Mouse (Mus musculus): Measurements from ENCODE around the gene Xpot. TPM values are rescaled to one million over a fixed set of nuclear protein-coding genes. Genes with fewer than 3 reads are reported as not detected.

Xpot gene
- polyA plus RNA-seq (2012; rRNA removed) = 78.0 and 108 TPM in 2 replicates

GRCm38 (mm10) chr10:121626186-121626882, at the start of gene Xpot:
Gene Xpot, minus strand, starts transcription at chr10:121626332.
- Histone ChIP-seq H3K27ac (ENCODE audit: insufficient read depth, low read depth, low read length) (peak within 1 kb of the TSS; percentile 87), H3K4me1 (ENCODE audit: control insufficient read depth, insufficient read depth, low read length) (peaks cover 6% of the 10 kb centered on the region; the same call in 1 of the 2 replicates), H3K27me3 (replicated peaks; ENCODE audit: control insufficient read depth, insufficient read depth, low read length) (no peaks in the 10 kb centered on the region), H3K4me3 (ENCODE audit: insufficient read depth, low read depth, low read length) (peak within 1 kb of the TSS; percentile 98), H3K36me3 (ENCODE audit: control insufficient read depth, insufficient read depth, low read length) (no peaks in the 10 kb centered on the region)
- TF ChIP-seq POLR2A (IDR thresholded peaks at IDR 0.05; ENCODE audit: low read depth, low read length) (no peak), CTCF (conservative IDR thresholded peaks at IDR 0.05; ENCODE audit: insufficient read depth, insufficient read length, low read depth, low read length) (no peak)
- WGBS = under 1% methylated on average over 69 of the region's 70 CpGs
- peak; percentile 99 for DNase-seq

- no peak for DNase-seq
- no peak overlapping the region for H3K27ac ChIP-seq (ENCODE audit: insufficient read depth, low read depth, low read length)
- no peak overlapping the region for H3K4me3 ChIP-seq (ENCODE audit: insufficient read depth, low read depth, low read length)
- H3K4me1 ChIP-seq (ENCODE audit: control insufficient read depth, insufficient read depth, low read length) = no peaks in the 10 kb centered on the region
- H3K27me3 ChIP-seq (replicated peaks; ENCODE audit: control insufficient read depth, insufficient read depth, low read length) = no peaks in the 10 kb centered on the region
- H3K36me3 ChIP-seq (ENCODE audit: control insufficient read depth, insufficient read depth, low read length) = no peaks in the 10 kb centered on the region
- no peak for TF ChIP-seq CTCF (conservative IDR thresholded peaks at IDR 0.05; ENCODE audit: insufficient read depth, insufficient read length, low read depth, low read length)
- TF ChIP-seq POLR2A (IDR thresholded peaks at IDR 0.05; ENCODE audit: low read depth, low read length) = no peak
- 80% methylated on average over 10 of the region's 10 CpGs for WGBS
These were observed 43.0 kb upstream of the Xpot start for GRCm38 (mm10) chr10:121669103-121669502.

- H3K36me3 ChIP-seq (ENCODE audit: control insufficient read depth, insufficient read depth, low read length) = no peaks in the 10 kb centered on the region
- H3K4me3 ChIP-seq (ENCODE audit: insufficient read depth, low read depth, low read length) = no peak overlapping the region
- TF ChIP-seq CTCF (conservative IDR thresholded peaks at IDR 0.05; ENCODE audit: insufficient read depth, insufficient read length, low read depth, low read length) (no peak), POLR2A (IDR thresholded peaks at IDR 0.05; ENCODE audit: low read depth, low read length) (no peak)
- H3K27me3 ChIP-seq (replicated peaks; ENCODE audit: control insufficient read depth, insufficient read depth, low read length) = no peaks in the 10 kb centered on the region
- H3K4me1 ChIP-seq (ENCODE audit: control insufficient read depth, insufficient read depth, low read length) = no peaks in the 10 kb centered on the region
- 68% methylated on average over 8 of the region's 8 CpGs for WGBS
- DNase-seq = no peak
- H3K27ac ChIP-seq (ENCODE audit: insufficient read depth, low read depth, low read length) = no peak overlapping the region
These were observed 39.6 kb upstream of the Xpot start for GRCm38 (mm10) chr10:121665631-121666145.

GRCm38 (mm10) chr10:121663599-121663998, 37.5 kb upstream of the Xpot start:
- DNase-seq = no peak
- no peak overlapping the region for H3K4me3 ChIP-seq (ENCODE audit: insufficient read depth, low read depth, low read length)
- 47% methylated on average over 13 of the region's 13 CpGs for WGBS

GRCm38 (mm10) chr10:121662711-121663110, 36.6 kb upstream of the Xpot start:
- DNase-seq = no peak
- 88% methylated on average over 2 of the region's 2 CpGs for WGBS
- TF ChIP-seq POLR2A (IDR thresholded peaks at IDR 0.05; ENCODE audit: low read depth, low read length) = no peak
- TF ChIP-seq CTCF (conservative IDR thresholded peaks at IDR 0.05; ENCODE audit: insufficient read depth, insufficient read length, low read depth, low read length) = no peak

More at GRCm38 (mm10) chr10:121663599-121663998, 37.5 kb upstream of the Xpot start:
- no peaks in the 10 kb centered on the region for H3K4me1 ChIP-seq (ENCODE audit: control insufficient read depth, insufficient read depth, low read length)
- no peak overlapping the region for H3K27ac ChIP-seq (ENCODE audit: insufficient read depth, low read depth, low read length)
- H3K36me3 ChIP-seq (ENCODE audit: control insufficient read depth, insufficient read depth, low read length) = no peaks in the 10 kb centered on the region
- no peaks in the 10 kb centered on the region for H3K27me3 ChIP-seq (replicated peaks; ENCODE audit: control insufficient read depth, insufficient read depth, low read length)
- TF ChIP-seq POLR2A (IDR thresholded peaks at IDR 0.05; ENCODE audit: low read depth, low read length) = no peak
- TF ChIP-seq CTCF (conservative IDR thresholded peaks at IDR 0.05; ENCODE audit: insufficient read depth, insufficient read length, low read depth, low read length) = no peak

GRCm38 (mm10) chr10:121655907-121656306, 29.8 kb upstream of the Xpot start:
- 83% methylated on average over 4 of the region's 4 CpGs for WGBS
- TF ChIP-seq CTCF (conservative IDR thresholded peaks at IDR 0.05; ENCODE audit: insufficient read depth, insufficient read length, low read depth, low read length) (no peak), POLR2A (IDR thresholded peaks at IDR 0.05; ENCODE audit: low read depth, low read length) (no peak)
- Histone ChIP-seq H3K27ac (ENCODE audit: insufficient read depth, low read depth, low read length) (no peak overlapping the region), H3K27me3 (replicated peaks; ENCODE audit: control insufficient read depth, insufficient read depth, low read length) (no peaks in the 10 kb centered on the region), H3K4me1 (ENCODE audit: control insufficient read depth, insufficient read depth, low read length) (no peaks in the 10 kb centered on the region), H3K36me3 (ENCODE audit: control insufficient read depth, insufficient read depth, low read length) (no peaks in the 10 kb centered on the region), H3K4me3 (ENCODE audit: insufficient read depth, low read depth, low read length) (no peak overlapping the region)
- no peak for DNase-seq

More at GRCm38 (mm10) chr10:121662711-121663110, 36.6 kb upstream of the Xpot start:
- Histone ChIP-seq H3K36me3 (ENCODE audit: control insufficient read depth, insufficient read depth, low read length) (no peaks in the 10 kb centered on the region), H3K27ac (ENCODE audit: insufficient read depth, low read depth, low read length) (no peak overlapping the region), H3K27me3 (replicated peaks; ENCODE audit: control insufficient read depth, insufficient read depth, low read length) (no peaks in the 10 kb centered on the region), H3K4me1 (ENCODE audit: control insufficient read depth, insufficient read depth, low read length) (no peaks in the 10 kb centered on the region), H3K4me3 (ENCODE audit: insufficient read depth, low read depth, low read length) (no peak overlapping the region)

GRCm38 (mm10) chr10:121653079-121653478, 26.9 kb upstream of the Xpot start:
- no peaks in the 10 kb centered on the region for H3K36me3 ChIP-seq (ENCODE audit: control insufficient read depth, insufficient read depth, low read length)
- no peak for DNase-seq
- TF ChIP-seq CTCF (conservative IDR thresholded peaks at IDR 0.05; ENCODE audit: insufficient read depth, insufficient read length, low read depth, low read length) (no peak), POLR2A (IDR thresholded peaks at IDR 0.05; ENCODE audit: low read depth, low read length) (no peak)
- WGBS = 96% methylated on average over 1 of the region's 1 CpGs
- no peak overlapping the region for H3K4me3 ChIP-seq (ENCODE audit: insufficient read depth, low read depth, low read length)
- H3K27me3 ChIP-seq (replicated peaks; ENCODE audit: control insufficient read depth, insufficient read depth, low read length) = no peaks in the 10 kb centered on the region
- H3K4me1 ChIP-seq (ENCODE audit: control insufficient read depth, insufficient read depth, low read length) = no peaks in the 10 kb centered on the region
- no peak overlapping the region for H3K27ac ChIP-seq (ENCODE audit: insufficient read depth, low read depth, low read length)
